Mouse (Mus musculus) small intestine, adult 2 months (tissue): Measurements from ENCODE around the gene Phgr1.

Source experiments
- CTCF ChIP-seq: fragments of 200-500 bp; IDR thresholded peaks from 2 replicates; pipeline ENCODE4 v1.5.1; 2012; ENCODE audit warnings: low read depth, mild to moderate bottlenecking, control low read depth, inconsistent platforms, low read length, moderate library complexity, mixed read lengths; ENCODE audit not compliant: insufficient replicate concordance, insufficient read length; ENCODE audit errors: extremely low read depth
- POLR2A ChIP-seq: fragments of 200-500 bp; IDR thresholded peaks from 2 replicates; pipeline ENCODE4 v1.6.1; 2012; ENCODE audit warnings: low read depth, mild to moderate bottlenecking, control low read depth, inconsistent platforms, low read length, moderate library complexity

GRCm38 (mm10) chr2:118740341-118740740 lies 32.2 kb upstream of the Phgr1 start:
- TF ChIP-seq CTCF (no peak), POLR2A (no peak)
